Mouse (Mus musculus): ENCODE data around the gene Smg6. TPM values are rescaled to one million over a fixed set of nuclear protein-coding genes. Genes with fewer than 3 reads are reported as not detected.

The Smg6 gene
- polyA plus RNA-seq, 1 experiment from 2014 or later: 19.2 TPM

- Histone ChIP-seq H3K4me1 (replicated peaks; ENCODE audit: control insufficient read depth, insufficient read depth, low read length) (peaks cover 18% of the 10 kb centered on the region), H3K4me2 (ENCODE audit: low read length) (peak within 1 kb of the TSS; percentile 84)
- WGBS: under 1% methylated on average over 54 of the region's 54 CpGs
Observed at GRCm38 (mm10) chr11:74897678-74898516, 27.7 kb upstream of the Smg6 start, which contains the start of gene Tsr1. Tsr1 (plus strand) TSS chr11:74898071.

GRCm38 (mm10) chr11:74898517-74898827 is 27.2 kb upstream of the Smg6 start:
- H3K4me2 ChIP-seq (ENCODE audit: low read length): peak overlapping the region; percentile 84
- no peaks in the 10 kb centered on the region for H3K27me3 ChIP-seq (replicated peaks; ENCODE audit: control insufficient read depth, insufficient read depth, low read length)
- peaks cover 27% of the 10 kb centered on the region for H3K36me3 ChIP-seq (ENCODE audit: control insufficient read depth, insufficient read depth)
- H3K9me3 ChIP-seq (ENCODE audit: control insufficient read depth, low read length): no peaks in the 10 kb centered on the region
- H3K4me1 ChIP-seq (replicated peaks; ENCODE audit: control insufficient read depth, insufficient read depth, low read length): peaks cover 18% of the 10 kb centered on the region
- ATAC-seq: no peak
- H3K9ac ChIP-seq (replicated peaks; ENCODE audit: low read depth, low read length): peak overlapping the region; percentile 83
- peak overlapping the region; percentile 81; the same call in 1 of the 2 replicates for H3K27ac ChIP-seq (ENCODE audit: low read length)
- peak overlapping the region; percentile 85 for H3K4me3 ChIP-seq (replicated peaks; ENCODE audit: low read length)
- WGBS: 0% methylated on average over 7 of the region's 7 CpGs

More at GRCm38 (mm10) chr11:74897678-74898516, 27.7 kb upstream of the Smg6 start, which contains the start of gene Tsr1:
- H3K27ac ChIP-seq (ENCODE audit: low read length): peak within 1 kb of the TSS; percentile 81
- peak; percentile 86 for ATAC-seq
- no peaks in the 10 kb centered on the region for H3K9me3 ChIP-seq (ENCODE audit: control insufficient read depth, low read length)
- no peaks in the 10 kb centered on the region for H3K27me3 ChIP-seq (replicated peaks; ENCODE audit: control insufficient read depth, insufficient read depth, low read length)
- peaks cover 23% of the 10 kb centered on the region for H3K36me3 ChIP-seq (ENCODE audit: control insufficient read depth, insufficient read depth)
- peak within 1 kb of the TSS; percentile 85 for H3K4me3 ChIP-seq (replicated peaks; ENCODE audit: low read length)
- H3K9ac ChIP-seq (replicated peaks; ENCODE audit: low read depth, low read length): peak within 1 kb of the TSS; percentile 83

GRCm38 (mm10) chr11:74901555-74901954 is 24.1 kb upstream of the Smg6 start:
- Histone ChIP-seq H3K9me3 (ENCODE audit: control insufficient read depth, low read length) (no peaks in the 10 kb centered on the region), H3K36me3 (ENCODE audit: control insufficient read depth, insufficient read depth) (peaks cover 52% of the 10 kb centered on the region)
- WGBS: 88% methylated on average over 6 of the region's 6 CpGs

GRCm38 (mm10) chr11:74902416-74902815 is 23.2 kb upstream of the Smg6 start:
- no peak for ATAC-seq
- H3K27me3 ChIP-seq (replicated peaks; ENCODE audit: control insufficient read depth, insufficient read depth, low read length): no peaks in the 10 kb centered on the region
- no peak overlapping the region for H3K4me3 ChIP-seq (replicated peaks; ENCODE audit: low read length)
- peaks cover 10% of the 10 kb centered on the region for H3K4me1 ChIP-seq (replicated peaks; ENCODE audit: control insufficient read depth, insufficient read depth, low read length)
- H3K36me3 ChIP-seq (ENCODE audit: control insufficient read depth, insufficient read depth): peaks cover 60% of the 10 kb centered on the region
- H3K9ac ChIP-seq (replicated peaks; ENCODE audit: low read depth, low read length): no peak overlapping the region
- H3K9me3 ChIP-seq (ENCODE audit: control insufficient read depth, low read length): no peaks in the 10 kb centered on the region
- no peak overlapping the region for H3K4me2 ChIP-seq (ENCODE audit: low read length)
- 93% methylated on average over 5 of the region's 5 CpGs for WGBS
- no peak overlapping the region for H3K27ac ChIP-seq (ENCODE audit: low read length)

More at GRCm38 (mm10) chr11:74901555-74901954, 24.1 kb upstream of the Smg6 start:
- no peak for ATAC-seq
- Histone ChIP-seq H3K4me3 (replicated peaks; ENCODE audit: low read length) (no peak overlapping the region), H3K27me3 (replicated peaks; ENCODE audit: control insufficient read depth, insufficient read depth, low read length) (no peaks in the 10 kb centered on the region), H3K4me2 (ENCODE audit: low read length) (no peak overlapping the region), H3K9ac (replicated peaks; ENCODE audit: low read depth, low read length) (no peak overlapping the region), H3K4me1 (replicated peaks; ENCODE audit: control insufficient read depth, insufficient read depth, low read length) (peaks cover 10% of the 10 kb centered on the region), H3K27ac (ENCODE audit: low read length) (no peak overlapping the region)

GRCm38 (mm10) chr11:74907850-74908249 is 17.8 kb upstream of the Smg6 start:
- Histone ChIP-seq H3K4me2 (ENCODE audit: low read length) (no peak overlapping the region), H3K27ac (ENCODE audit: low read length) (no peak overlapping the region), H3K4me1 (replicated peaks; ENCODE audit: control insufficient read depth, insufficient read depth, low read length) (no peaks in the 10 kb centered on the region), H3K27me3 (replicated peaks; ENCODE audit: control insufficient read depth, insufficient read depth, low read length) (no peaks in the 10 kb centered on the region), H3K9me3 (ENCODE audit: control insufficient read depth, low read length) (no peaks in the 10 kb centered on the region), H3K4me3 (replicated peaks; ENCODE audit: low read length) (no peak overlapping the region), H3K9ac (replicated peaks; ENCODE audit: low read depth, low read length) (no peak overlapping the region), H3K36me3 (ENCODE audit: control insufficient read depth, insufficient read depth) (peaks cover 48% of the 10 kb centered on the region)
- ATAC-seq: no peak
- WGBS: 97% methylated on average over 6 of the region's 6 CpGs

GRCm38 (mm10) chr11:74908618-74909399 is 16.8 kb upstream of the Smg6 start:
- Histone ChIP-seq H3K27me3 (replicated peaks; ENCODE audit: control insufficient read depth, insufficient read depth, low read length) (no peaks in the 10 kb centered on the region), H3K4me3 (replicated peaks; ENCODE audit: low read length) (no peak overlapping the region), H3K9ac (replicated peaks; ENCODE audit: low read depth, low read length) (no peak overlapping the region), H3K4me1 (replicated peaks; ENCODE audit: control insufficient read depth, insufficient read depth, low read length) (no peaks in the 10 kb centered on the region), H3K9me3 (ENCODE audit: control insufficient read depth, low read length) (no peaks in the 10 kb centered on the region), H3K27ac (ENCODE audit: low read length) (no peak overlapping the region), H3K36me3 (ENCODE audit: control insufficient read depth, insufficient read depth) (peaks cover 42% of the 10 kb centered on the region), H3K4me2 (ENCODE audit: low read length) (no peak overlapping the region)
- WGBS: 83% methylated on average over 12 of the region's 12 CpGs
- no peak for ATAC-seq

GRCm38 (mm10) chr11:74909978-74910377 is 15.6 kb upstream of the Smg6 start:
- Histone ChIP-seq H3K9me3 (ENCODE audit: control insufficient read depth, low read length) (no peaks in the 10 kb centered on the region), H3K27ac (ENCODE audit: low read length) (no peak overlapping the region), H3K27me3 (replicated peaks; ENCODE audit: control insufficient read depth, insufficient read depth, low read length) (no peaks in the 10 kb centered on the region), H3K4me2 (ENCODE audit: low read length) (no peak overlapping the region), H3K9ac (replicated peaks; ENCODE audit: low read depth, low read length) (no peak overlapping the region), H3K4me1 (replicated peaks; ENCODE audit: control insufficient read depth, insufficient read depth, low read length) (no peaks in the 10 kb centered on the region), H3K36me3 (ENCODE audit: control insufficient read depth, insufficient read depth) (peaks cover 32% of the 10 kb centered on the region), H3K4me3 (replicated peaks; ENCODE audit: low read length) (no peak overlapping the region)
- no peak for ATAC-seq
- 92% methylated on average over 4 of the region's 4 CpGs for WGBS

- H3K4me1 ChIP-seq (replicated peaks; ENCODE audit: control insufficient read depth, insufficient read depth, low read length): no peaks in the 10 kb centered on the region
Observed at GRCm38 (mm10) chr11:74912492-74912891, 13.1 kb upstream of the Smg6 start.

GRCm38 (mm10) chr11:74919249-74919648 is 6.4 kb upstream of the Smg6 start:
- Histone ChIP-seq H3K4me2 (ENCODE audit: low read length) (no peak overlapping the region), H3K4me3 (replicated peaks; ENCODE audit: low read length) (no peak overlapping the region), H3K4me1 (replicated peaks; ENCODE audit: control insufficient read depth, insufficient read depth, low read length) (peaks cover 3% of the 10 kb centered on the region), H3K27ac (ENCODE audit: low read length) (0 out of 2 replicates have a peak overlapping the region, but pooled peaks have one; percentile 3), H3K36me3 (ENCODE audit: control insufficient read depth, insufficient read depth) (peaks cover 9% of the 10 kb centered on the region; the same call in 1 of the 2 replicates), H3K27me3 (replicated peaks; ENCODE audit: control insufficient read depth, insufficient read depth, low read length) (no peaks in the 10 kb centered on the region), H3K9ac (replicated peaks; ENCODE audit: low read depth, low read length) (no peak overlapping the region), H3K9me3 (ENCODE audit: control insufficient read depth, low read length) (no peaks in the 10 kb centered on the region)
- WGBS: 72% methylated on average over 6 of the region's 6 CpGs
- ATAC-seq: no peak

More at GRCm38 (mm10) chr11:74912492-74912891, 13.1 kb upstream of the Smg6 start:
- H3K9me3 ChIP-seq (ENCODE audit: control insufficient read depth, low read length): no peaks in the 10 kb centered on the region
- ATAC-seq: no peak
- H3K27ac ChIP-seq (ENCODE audit: low read length): no peak overlapping the region
- H3K4me2 ChIP-seq (ENCODE audit: low read length): no peak overlapping the region
- 91% methylated on average over 3 of the region's 3 CpGs for WGBS
- H3K36me3 ChIP-seq (ENCODE audit: control insufficient read depth, insufficient read depth): peaks cover 11% of the 10 kb centered on the region
- no peaks in the 10 kb centered on the region for H3K27me3 ChIP-seq (replicated peaks; ENCODE audit: control insufficient read depth, insufficient read depth, low read length)
- no peak overlapping the region for H3K4me3 ChIP-seq (replicated peaks; ENCODE audit: low read length)
- no peak overlapping the region for H3K9ac ChIP-seq (replicated peaks; ENCODE audit: low read depth, low read length)
